Mouse (Mus musculus) intestine, postnatal 0 days (tissue): ENCODE measurements around the gene Rnf5. TPM values are rescaled to one million over a fixed set of nuclear protein-coding genes. Genes with fewer than 3 reads are reported as not detected.
A peak's percentile ranks its signal among the peaks of the same experiment; 100 is the strongest.

Experiments used
- ATAC-seq: fragments of 200-750 bp; cut with Nextera tagmentation; 2 replicates; pipeline ENCODE4 v1.8.0; 2017; ENCODE audit warnings: mild to moderate bottlenecking, moderate TSS enrichment, moderate library complexity
- H3K27ac ChIP-seq: fragments of 300-500 bp; sonication (generic); 2 replicates; pipeline ENCODE4 v1.5.1; 2014; ENCODE audit warnings: mild to moderate bottlenecking, low read depth, low read length, moderate library complexity
- H3K27me3 ChIP-seq: fragments of 300-500 bp; sonication (generic); replicated peaks from 2 replicates; pipeline ENCODE4 v1.6.1; 2014; ENCODE audit warnings: low read length, mixed read lengths; ENCODE audit not compliant: control insufficient read depth, insufficient read depth
- H3K36me3 ChIP-seq: fragments of 300-500 bp; sonication (generic); 2 replicates; pipeline ENCODE4 v1.6.1; 2014; ENCODE audit warnings: mild to moderate bottlenecking, moderate library complexity; ENCODE audit not compliant: control insufficient read depth, insufficient read depth
- H3K4me1 ChIP-seq: fragments of 300-500 bp; sonication (generic); replicated peaks from 2 replicates; pipeline ENCODE4 v1.6.1; 2014; ENCODE audit warnings: antibody characterized with exemption, low read length, mixed read lengths; ENCODE audit not compliant: control insufficient read depth, insufficient read depth
- H3K4me2 ChIP-seq: fragments of 300-500 bp; sonication (generic); replicated peaks from 2 replicates; pipeline ENCODE4 v1.6.1; 2014; ENCODE audit warnings: low read depth, mild to moderate bottlenecking, moderate library complexity
- H3K4me3 ChIP-seq: fragments of 300-500 bp; sonication (generic); 2 replicates; pipeline ENCODE4 v1.5.1; 2014; ENCODE audit warnings: low read depth, low read length
- H3K9ac ChIP-seq: fragments of 300-500 bp; sonication (generic); 2 replicates; pipeline ENCODE4 v1.6.1; 2014; ENCODE audit warnings: mild to moderate bottlenecking, low read depth, low read length
- H3K9me3 ChIP-seq: fragments of 300-500 bp; sonication (generic); 2 replicates; pipeline ENCODE4 v1.6.1; 2016; ENCODE audit warnings: mixed run types; ENCODE audit not compliant: control insufficient read depth
- CTCF ChIP-seq: sonication (generic); IDR thresholded peaks from 2 replicates; pipeline ENCODE4 v1.5.1; 2016; ENCODE audit warnings: low read depth, mild to moderate bottlenecking, control low read depth, antibody characterized with exemption, moderate library complexity
- WGBS: fragments of 180-500 bp; shearing (Covaris S2); extraction: QIAGEN DNeasy Blood & Tissue Kit; methylation state at CpG from one replicate; pipeline ENCODE4 v1.1.7; 2014; 5-methylcytosine and 5-hydroxymethylcytosine counted together
- polyA plus RNA-seq: library from polyadenylated mRNA; unstranded; fragments of >200 nt; fragmentation: Nextera tagmentation; extraction: Ambion mirVana; gene quantifications from 2 replicates; pipeline ENCODE4 v1.2.1, GENCODE M21; 2015

Gene Rnf5
- polyA plus RNA-seq, 1 experiment from 2014 or later: 123 TPM

DNA sequence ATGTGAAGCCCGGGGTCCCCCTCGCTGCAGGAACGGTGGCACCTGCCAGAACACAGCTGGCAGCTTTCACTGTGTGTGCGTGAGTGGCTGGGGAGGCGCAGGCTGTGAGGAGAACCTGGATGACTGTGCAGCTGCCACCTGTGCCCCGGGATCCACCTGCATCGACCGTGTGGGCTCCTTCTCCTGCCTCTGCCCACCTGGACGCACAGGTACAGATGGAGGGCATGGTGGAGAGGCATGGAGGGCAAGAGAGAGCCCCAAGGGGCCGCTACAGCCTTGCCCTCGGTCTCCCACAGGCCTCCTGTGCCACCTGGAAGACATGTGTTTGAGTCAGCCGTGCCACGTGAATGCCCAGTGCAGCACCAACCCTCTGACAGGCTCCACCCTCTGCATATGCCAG, 35.1 kb downstream of the Rnf5 start:
- Histone ChIP-seq H3K9me3 (no peaks in the 10 kb centered on the region), H3K36me3 (no peaks in the 10 kb centered on the region; the same call in 1 of the 2 replicates), H3K4me1 (no peaks in the 10 kb centered on the region), H3K9ac (no peak overlapping the region), H3K4me3 (no peak overlapping the region), H3K27ac (no peak overlapping the region), H3K4me2 (no peak overlapping the region), H3K27me3 (no peaks in the 10 kb centered on the region)
- ATAC-seq: no peak
- no peak for TF ChIP-seq CTCF
- 73% methylated on average over 13 of the region's 13 CpGs for WGBS

- H3K4me1 ChIP-seq: no peaks in the 10 kb centered on the region
- no peak overlapping the region for H3K27ac ChIP-seq
- H3K4me3 ChIP-seq: no peak overlapping the region
- WGBS: 42% methylated on average over 9 of the region's 9 CpGs
- no peaks in the 10 kb centered on the region; the same call in 1 of the 2 replicates for H3K36me3 ChIP-seq
- no peak overlapping the region for H3K4me2 ChIP-seq
- TF ChIP-seq CTCF: no peak
- no peaks in the 10 kb centered on the region for H3K9me3 ChIP-seq
- no peak overlapping the region for H3K9ac ChIP-seq
- no peak for ATAC-seq
- no peaks in the 10 kb centered on the region for H3K27me3 ChIP-seq
Measured at GRCm38 (mm10) chr17:34567311-34567710, 36.2 kb downstream of the Rnf5 start.

DNA sequence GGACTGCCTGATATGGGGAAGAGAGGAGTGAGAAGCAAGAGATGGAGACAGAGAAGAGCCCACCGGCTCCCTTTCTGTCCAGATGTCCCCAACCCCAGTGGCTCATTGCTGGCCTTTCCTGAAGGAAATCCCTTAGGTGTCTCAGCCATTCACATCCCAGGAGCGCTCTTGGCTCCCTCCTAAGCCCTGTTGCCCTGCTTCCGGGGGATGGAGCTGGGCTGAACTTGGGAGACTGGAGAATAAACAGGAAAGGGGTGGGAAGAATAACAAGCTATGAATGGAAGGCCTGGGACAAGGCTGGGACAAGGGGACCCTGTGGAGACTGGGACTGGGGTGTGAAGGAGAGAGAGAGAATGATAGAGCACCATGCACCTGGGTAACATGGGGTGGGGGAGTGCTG, 38.7 kb downstream of the Rnf5 start:
- H3K4me1 ChIP-seq: no peaks in the 10 kb centered on the region
- H3K9ac ChIP-seq: no peak overlapping the region
- 44% methylated on average over 3 of the region's 3 CpGs for whole genome bisulfite sequencing
- no peaks in the 10 kb centered on the region; the same call in 1 of the 2 replicates for H3K36me3 ChIP-seq
- H3K9me3 ChIP-seq: no peaks in the 10 kb centered on the region
- no peak for ATAC-seq
- no peaks in the 10 kb centered on the region for H3K27me3 ChIP-seq
- TF ChIP-seq CTCF: no peak
- no peak overlapping the region; the same call in 1 of the 2 replicates for H3K4me3 ChIP-seq
- peak overlapping the region; percentile 58 for H3K27ac ChIP-seq
- H3K4me2 ChIP-seq: peak overlapping the region; percentile 40

- Histone ChIP-seq H3K4me1 (no peaks in the 10 kb centered on the region), H3K9ac (no peak within 1 kb of the TSS), H3K27me3 (no peaks in the 10 kb centered on the region), H3K9me3 (no peaks in the 10 kb centered on the region), H3K27ac (peak within 1 kb of the TSS; percentile 58), H3K4me2 (peak within 1 kb of the TSS; percentile 40), H3K36me3 (no peaks in the 10 kb centered on the region; the same call in 1 of the 2 replicates), H3K4me3 (no peak within 1 kb of the TSS; the same call in 1 of the 2 replicates)
- 9% methylated on average over 6 of the region's 6 CpGs for WGBS
- TF ChIP-seq CTCF: no peak
- peak; percentile 28; the same call in 1 of the 2 replicates for ATAC-seq
Measured at GRCm38 (mm10) chr17:34564003-34564421, 39.5 kb downstream of the Rnf5 start, which contains the start of gene Notch4. TSS of gene Notch4 (plus strand) at chr17:34564268.

DNA sequence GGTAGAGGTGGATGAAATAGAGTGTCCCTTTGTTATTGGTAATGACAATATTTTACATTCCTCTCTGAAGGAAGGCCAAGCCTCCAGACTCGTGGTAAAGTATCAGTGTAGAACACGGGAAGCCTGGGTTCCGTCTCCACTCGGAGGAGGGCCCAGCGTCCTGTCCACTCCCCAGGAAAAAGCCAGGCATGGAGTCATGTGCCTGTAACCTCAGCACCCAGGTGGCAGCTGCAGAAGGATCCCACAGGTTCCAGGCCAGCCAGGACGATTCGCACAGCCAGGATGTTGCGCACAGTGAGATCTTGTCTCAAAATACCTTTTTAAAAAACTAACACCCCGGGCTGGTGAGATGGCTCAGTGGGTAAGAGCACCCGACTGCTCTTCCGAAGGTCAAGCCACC, 40.1 kb downstream of the Rnf5 start:
- no peaks in the 10 kb centered on the region for H3K27me3 ChIP-seq
- no peaks in the 10 kb centered on the region for H3K9me3 ChIP-seq
- H3K4me1 ChIP-seq: no peaks in the 10 kb centered on the region
- TF ChIP-seq CTCF: no peak
- no peak overlapping the region for H3K4me2 ChIP-seq
- H3K9ac ChIP-seq: no peak overlapping the region
- 76% methylated on average over 11 of the region's 11 CpGs for WGBS
- no peak for ATAC-seq
- no peak overlapping the region for H3K27ac ChIP-seq
- no peaks in the 10 kb centered on the region; the same call in 1 of the 2 replicates for H3K36me3 ChIP-seq
- H3K4me3 ChIP-seq: no peak overlapping the region

DNA sequence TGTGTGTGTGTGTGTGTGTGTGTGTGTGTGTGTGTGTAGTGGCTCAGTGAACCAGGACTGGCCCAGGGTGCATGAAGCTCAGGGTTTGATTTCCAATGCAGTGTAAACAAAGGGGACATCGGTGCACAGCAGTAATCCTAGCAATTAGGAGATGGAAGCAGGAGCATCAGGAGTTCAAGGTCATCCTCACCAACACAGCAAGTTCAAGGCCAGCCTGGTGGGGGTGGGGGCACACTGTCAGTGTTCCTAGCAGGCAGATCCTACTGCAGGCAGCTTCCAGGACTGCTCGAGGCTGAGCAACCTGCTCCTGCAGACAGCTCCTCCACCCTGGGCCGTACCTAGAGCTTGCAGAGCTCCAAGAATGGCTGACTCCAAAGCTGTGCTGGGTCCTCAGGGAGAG, 40.9 kb downstream of the Rnf5 start:
- no peak for TF ChIP-seq CTCF
- WGBS: 39% methylated on average over 3 of the region's 3 CpGs

DNA sequence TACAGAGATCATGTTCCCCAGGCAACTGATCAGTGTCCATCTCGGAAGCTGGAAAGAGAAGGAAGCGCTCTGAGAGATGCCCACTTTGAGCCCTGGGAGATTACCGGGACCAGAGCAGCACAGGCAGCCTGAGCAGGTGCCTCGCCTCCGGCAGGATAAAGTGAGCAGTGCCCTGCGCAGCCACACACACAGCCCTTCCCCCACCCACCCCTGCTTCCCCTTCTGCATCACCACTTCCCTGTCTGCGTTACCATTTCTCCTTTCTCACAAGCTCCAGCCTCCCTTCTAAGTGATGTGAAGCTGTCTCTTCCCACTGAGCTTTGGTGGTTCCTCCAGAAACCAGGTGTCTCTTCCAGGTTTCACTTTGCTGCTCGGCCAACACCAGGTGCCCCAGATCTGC, 42.3 kb downstream of the Rnf5 start:
- H3K9me3 ChIP-seq: no peaks in the 10 kb centered on the region
- no peak for ATAC-seq
- 58% methylated on average over 8 of the region's 8 CpGs for WGBS
- H3K4me2 ChIP-seq: no peak overlapping the region
- no peak overlapping the region for H3K27ac ChIP-seq
- TF ChIP-seq CTCF: no peak
- H3K27me3 ChIP-seq: no peaks in the 10 kb centered on the region
- H3K9ac ChIP-seq: no peak overlapping the region
- no peak overlapping the region for H3K4me3 ChIP-seq
- H3K36me3 ChIP-seq: no peaks in the 10 kb centered on the region
- no peaks in the 10 kb centered on the region for H3K4me1 ChIP-seq

More for the DNA sequence above, 40.9 kb downstream of the Rnf5 start:
- H3K4me2 ChIP-seq: no peak overlapping the region
- H3K9ac ChIP-seq: no peak overlapping the region
- no peak overlapping the region for H3K27ac ChIP-seq
- no peak for ATAC-seq
- no peaks in the 10 kb centered on the region for H3K4me1 ChIP-seq
- no peaks in the 10 kb centered on the region for H3K9me3 ChIP-seq
- H3K27me3 ChIP-seq: no peaks in the 10 kb centered on the region
- no peaks in the 10 kb centered on the region for H3K36me3 ChIP-seq
- no peak overlapping the region for H3K4me3 ChIP-seq
